Comparison of ENCODE assay signal across 16 mouse cellular contexts in the genomic region with DNA sequence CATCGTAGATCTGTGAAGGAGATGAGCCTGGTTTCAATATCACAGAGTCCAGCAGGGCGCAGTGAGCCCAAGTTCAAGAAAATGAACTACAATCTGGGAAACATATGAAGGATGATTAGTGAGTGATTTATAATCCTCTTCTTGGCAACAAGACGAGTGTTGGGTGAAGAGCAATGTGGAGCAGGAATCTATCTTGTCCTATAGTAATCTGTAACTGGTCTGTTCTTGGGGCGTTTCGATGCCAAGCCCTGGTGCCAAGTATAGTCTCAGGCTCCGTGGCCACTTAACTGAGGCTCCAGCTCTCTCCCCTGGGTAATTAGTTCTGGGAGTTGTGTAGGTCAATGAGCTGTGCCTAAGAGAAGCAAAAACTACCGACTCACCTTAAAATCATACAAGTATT.
"Had no signal": no experiment of that assay in that cellular context is flagged by ENCODE, and none has a peak within 500 bp of the region (broad histone marks: within the 10 kb centered on the region; RNA-seq: fewer than 3 reads in every experiment).

No protein-coding gene starts in this region.

- H3K27me3 ChIP-seq: neural tube, embryonic 13.5 days; neural tube, embryonic 15.5 days; stomach, embryonic 15.5 days had no signal

- DNase-seq: retina, postnatal 1 day; right cerebral cortex, adult 18-20 months; right cerebral cortex, postnatal 14 days; right cerebral cortex, postnatal 25 days; right cerebral cortex, postnatal 4 days; spleen, adult 18-20 months; thymus, adult 18-20 months; thymus, adult 2 months; thymus, postnatal 14 days; thymus, postnatal 25 days; thymus, postnatal 36 days; thymus, postnatal 4 days had no signal

- H3K9me3 ChIP-seq: neural tube, embryonic 13.5 days; neural tube, embryonic 15.5 days; stomach, embryonic 15.5 days had no signal

- H3K4me1 ChIP-seq: neural tube, embryonic 13.5 days; neural tube, embryonic 15.5 days; stomach, embryonic 15.5 days had no signal

- H3K4me3 ChIP-seq: neural tube, embryonic 13.5 days; neural tube, embryonic 15.5 days; stomach, embryonic 15.5 days had no signal

- H3K27ac ChIP-seq: neural tube, embryonic 13.5 days; neural tube, embryonic 15.5 days; stomach, embryonic 15.5 days; stomach, postnatal 0 days had no signal

- H3K4me2 ChIP-seq: neural tube, embryonic 13.5 days; neural tube, embryonic 15.5 days; stomach, embryonic 15.5 days had no signal

- H3K36me3 ChIP-seq: neural tube, embryonic 13.5 days; neural tube, embryonic 15.5 days; stomach, embryonic 15.5 days had no signal

- H3K9ac ChIP-seq: neural tube, embryonic 13.5 days; neural tube, embryonic 15.5 days; stomach, embryonic 15.5 days had no signal
